Mouse (Mus musculus): ENCODE results near the gene Adamts12. TPM values are rescaled to one million over a fixed set of nuclear protein-coding genes. Genes with fewer than 3 reads are reported as not detected.

The Adamts12 gene
- 1 to 10 TPM; 5.2 to 6.5 TPM for total RNA-seq (2021)

DNA sequence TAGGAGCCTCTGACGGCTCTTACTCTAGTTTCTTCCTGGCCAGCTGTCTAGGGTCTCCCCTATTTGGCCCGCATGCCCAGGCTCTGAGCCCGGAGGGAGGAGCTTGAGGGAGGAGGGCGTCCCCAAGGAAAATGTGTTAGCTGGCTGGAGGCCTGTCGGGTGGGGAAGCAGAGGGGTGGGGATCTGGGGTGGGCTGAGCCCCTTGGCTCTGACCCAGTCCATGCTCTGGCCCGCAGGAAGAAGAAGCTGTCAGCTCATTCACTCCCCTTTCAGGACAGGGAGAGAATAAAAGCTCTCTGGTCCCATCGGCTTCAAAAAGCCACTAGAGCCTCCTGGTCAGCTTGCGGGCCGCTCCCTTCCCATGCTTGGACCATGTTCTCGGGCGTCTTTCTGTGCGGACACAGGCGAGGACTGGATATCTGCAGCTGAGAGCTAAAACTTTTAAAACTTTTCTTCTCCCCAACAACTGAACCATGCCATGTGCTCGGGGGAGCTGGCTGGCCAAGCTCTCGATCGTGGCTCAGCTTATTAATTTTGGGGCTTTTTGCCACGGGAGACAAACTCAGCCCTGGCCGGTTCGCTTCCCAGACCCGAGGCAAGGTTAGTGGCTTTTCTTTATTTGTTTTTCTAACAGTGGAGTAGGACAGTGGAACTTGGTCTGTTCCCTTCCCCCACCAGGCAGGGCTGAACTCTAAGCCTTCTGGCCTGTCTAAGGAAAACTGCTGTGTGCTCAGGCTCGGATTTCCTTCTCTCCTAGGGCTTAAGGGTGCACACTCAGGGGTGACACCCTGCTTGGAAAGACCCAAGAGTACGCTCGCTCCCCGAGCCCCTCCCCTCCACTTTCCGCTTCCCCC, at the start of gene Adamts12:
TSS of gene Adamts12 (plus strand) at position 233 of the 854 bp plus-strand sequence.
- peak; percentile 74 for DNase-seq

GRCm38 (mm10) chr15:11014931-11015330, 49.7 kb upstream of the Adamts12 start:
- intact Hi-C loops (cut with DNase I) = no loop called here
- DNase-seq = no peak

More for the DNA sequence above, at the start of gene Adamts12:
- intact Hi-C loops (cut with DNase I) = no loop called here

- intact Hi-C loops (cut with DNase I) = no loop called here
- DNase-seq = no peak
Measured at GRCm38 (mm10) chr15:11026801-11027561, 37.6 kb upstream of the Adamts12 start.

GRCm38 (mm10) chr15:11030188-11030587, 34.4 kb upstream of the Adamts12 start:
- DNase-seq = no peak
- intact Hi-C loops (cut with DNase I) = loop anchor here (10.0 kb wide), 1 partner anchor 105 kb away; no protein-coding TSS in a partner anchor

GRCm38 (mm10) chr15:11035947-11036474, 28.6 kb upstream of the Adamts12 start:
- DNase-seq = peak; percentile 9
- intact Hi-C loops (cut with DNase I) = loop anchor here (5.0 to 10.0 kb wide), 2 partner anchors 111 to 281 kb away; no protein-coding TSS in a partner anchor

DNA sequence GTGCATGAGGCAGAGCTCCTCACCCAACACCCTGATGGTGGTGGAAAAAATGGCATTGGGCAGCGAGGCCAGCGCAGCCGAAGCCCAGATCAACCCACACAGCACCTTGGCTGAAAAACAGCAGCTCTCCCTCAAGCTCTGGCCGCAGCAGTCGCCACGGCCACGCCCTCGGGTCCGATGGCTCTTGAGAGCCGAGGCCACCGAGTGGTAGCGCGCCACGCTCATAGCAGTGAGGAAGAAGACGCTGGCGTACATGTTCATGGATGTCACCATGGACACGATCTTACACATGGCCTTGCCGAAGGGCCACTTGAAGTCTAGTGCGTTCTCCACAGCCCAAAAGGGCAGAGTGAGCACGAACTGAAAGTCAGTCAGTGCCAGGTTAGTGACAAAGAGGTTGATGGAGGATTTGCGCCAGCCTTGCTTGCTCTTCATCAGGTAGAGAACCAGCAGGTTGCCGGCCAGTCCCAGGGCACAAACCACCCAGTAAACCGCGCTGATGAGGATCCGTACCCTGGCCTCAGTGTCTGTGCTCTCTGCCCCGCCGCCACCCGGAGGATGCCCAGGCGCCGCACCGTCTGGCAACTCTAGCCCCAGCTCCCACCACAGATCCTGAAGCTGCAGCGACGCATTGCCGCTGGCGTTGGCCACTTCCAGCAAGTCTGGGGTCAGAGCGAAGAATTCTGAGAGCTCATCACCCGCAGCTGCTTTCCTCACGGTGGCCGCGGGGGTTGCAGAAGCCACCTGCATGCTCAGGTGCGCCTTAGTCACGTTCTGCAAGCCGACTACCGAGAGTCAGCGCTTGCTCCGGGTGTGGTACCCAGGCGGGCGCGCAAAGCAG, 27.8 kb upstream of the Adamts12 start:
- intact Hi-C loops (cut with DNase I) = loop anchor here (5.0 to 10.0 kb wide), 2 partner anchors 112 to 281 kb away; no protein-coding TSS in a partner anchor
- peak; percentile 14 for DNase-seq

GRCm38 (mm10) chr15:11037376-11037695, 27.3 kb upstream of the Adamts12 start:
- DNase-seq = peak; percentile 11
- intact Hi-C loops (cut with DNase I) = loop anchor here (5.0 to 10.0 kb wide), 2 partner anchors 113 to 280 kb away; no protein-coding TSS in a partner anchor

- intact Hi-C loops (cut with DNase I) = loop anchor here (2.0 to 10.0 kb wide), 3 partner anchors 113 to 345 kb away; no protein-coding TSS in a partner anchor
- DNase-seq = no peak
Measured at GRCm38 (mm10) chr15:11037711-11038110, 26.9 kb upstream of the Adamts12 start, which contains the start of gene Rxfp3. TSS of gene Rxfp3 (minus strand) at chr15:11037991.

GRCm38 (mm10) chr15:11038476-11038875, 26.1 kb upstream of the Adamts12 start:
- DNase-seq = peak; percentile 17
- intact Hi-C loops (cut with DNase I) = loop anchor here (2.0 to 10.0 kb wide), 3 partner anchors 114 to 344 kb away; no protein-coding TSS in a partner anchor

- DNase-seq = no peak
- intact Hi-C loops (cut with DNase I) = no loop called here
Measured at GRCm38 (mm10) chr15:11040067-11040466, 24.5 kb upstream of the Adamts12 start.

GRCm38 (mm10) chr15:11041229-11041628, 23.4 kb upstream of the Adamts12 start:
- intact Hi-C loops (cut with DNase I) = no loop called here
- no peak for DNase-seq

- DNase-seq = no peak
- intact Hi-C loops (cut with DNase I) = no loop called here
Measured at GRCm38 (mm10) chr15:11042828-11043227, 21.8 kb upstream of the Adamts12 start.

GRCm38 (mm10) chr15:11053678-11054439, 10.7 kb upstream of the Adamts12 start:
- intact Hi-C loops (cut with DNase I) = no loop called here
- no peak for DNase-seq

- no peak for DNase-seq
- intact Hi-C loops (cut with DNase I) = no loop called here
Measured at GRCm38 (mm10) chr15:11054440-11055080, 10.0 kb upstream of the Adamts12 start.

DNA sequence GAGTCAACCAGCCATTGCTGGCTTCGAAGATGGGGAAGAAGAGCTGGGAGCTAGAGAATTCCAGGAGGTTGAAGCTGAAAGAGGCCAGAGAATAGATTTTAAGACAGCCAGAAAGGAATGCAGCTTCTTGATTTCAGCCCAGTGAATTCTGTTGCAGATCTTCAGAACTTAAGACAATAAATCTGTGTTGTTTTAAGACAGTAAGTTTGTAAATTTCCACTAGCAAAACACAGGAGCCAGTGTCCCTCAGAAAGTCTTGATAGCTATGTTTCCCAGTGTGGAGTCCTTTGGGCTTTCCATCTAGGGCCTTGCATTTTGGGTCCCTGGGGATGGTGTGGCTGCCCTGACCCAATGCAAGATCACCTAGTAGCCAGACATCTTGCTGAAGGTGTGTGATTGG, 1.7 kb upstream of the Adamts12 start:
- intact Hi-C loops (cut with DNase I) = no loop called here
- DNase-seq = no peak

DNA sequence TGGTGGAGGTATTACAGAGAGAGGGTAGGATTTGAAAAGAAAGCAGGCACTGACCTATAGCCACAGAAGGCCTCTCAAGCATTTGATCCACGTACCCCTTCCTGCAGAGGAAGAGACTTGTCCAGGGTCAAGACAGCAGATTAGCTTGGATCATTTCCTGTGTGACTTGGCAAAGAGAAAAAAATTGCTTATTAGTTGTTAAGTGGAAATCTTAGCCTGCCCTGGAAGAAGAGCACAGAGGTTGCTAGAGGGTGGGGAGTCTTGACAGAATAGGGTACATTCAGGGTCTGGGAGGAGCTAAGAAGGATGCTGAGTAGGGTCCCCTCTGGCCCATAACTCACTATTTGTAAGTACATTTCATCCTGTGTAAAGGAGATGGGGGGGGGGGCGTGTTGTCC, 431 bp upstream of the Adamts12 start:
- no peak for DNase-seq
- intact Hi-C loops (cut with DNase I) = no loop called here

DNA sequence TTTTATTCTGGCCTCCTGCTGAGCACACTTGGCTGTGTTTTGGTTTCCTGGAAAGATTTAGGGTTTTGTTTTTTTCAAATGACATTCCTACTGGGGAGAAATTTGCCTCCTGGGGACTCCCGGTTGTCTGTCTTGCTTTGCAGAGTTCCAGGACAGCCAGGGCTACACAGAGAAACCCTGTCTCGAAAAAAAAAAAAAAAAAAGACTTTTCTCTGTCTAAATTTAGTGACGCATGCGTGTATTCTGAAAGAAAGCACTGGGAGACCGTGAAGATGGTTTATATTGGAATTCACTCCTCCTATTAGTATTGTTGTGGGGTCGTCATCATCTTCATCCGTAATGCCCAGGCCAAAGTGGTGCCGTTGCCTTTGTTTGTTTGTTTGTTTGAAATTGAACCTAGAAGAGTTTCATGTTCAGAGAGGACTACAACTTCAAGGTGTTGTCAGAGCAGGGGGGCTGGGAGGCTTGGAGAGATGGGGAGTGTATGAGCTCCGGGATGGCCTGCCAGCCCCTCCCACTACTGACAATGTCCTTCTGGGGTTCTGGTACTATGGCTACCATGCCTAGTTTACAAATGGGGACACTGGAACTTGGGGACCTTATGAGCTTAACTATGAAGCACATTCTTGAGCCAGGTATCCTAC, 1.1 kb downstream of the Adamts12 start:
- no peak for DNase-seq
- intact Hi-C loops (cut with DNase I) = no loop called here

- no peak for DNase-seq
- intact Hi-C loops (cut with DNase I) = no loop called here
Measured at GRCm38 (mm10) chr15:11066299-11066698, 1.7 kb downstream of the Adamts12 start.

All from left cerebral cortex, postnatal 4 days (tissue).